Mouse (Mus musculus) liver, postnatal 0 days (tissue): ENCODE results near the gene Zeb2. TPM values are rescaled to one million over a fixed set of nuclear protein-coding genes. Genes with fewer than 3 reads are reported as not detected.

Source experiments
- ATAC-seq: fragments of 200-750 bp; cut with Nextera tagmentation; 2 replicates; pipeline ENCODE4 v1.8.0; 2017; ENCODE audit warnings: mild to moderate bottlenecking, moderate library complexity
- DNase-seq: peaks from one replicate; pipeline ENCODE4 v3.0.0-alpha.2; 2016
- H3K27ac ChIP-seq: fragments of 300-500 bp; sonication (generic); 2 replicates; pipeline ENCODE4 v1.5.1; 2014; ENCODE audit warnings: antibody characterized with exemption, moderate library complexity, mild to moderate bottlenecking, low read depth
- H3K27me3 ChIP-seq: fragments of 300-500 bp; sonication (generic); 2 replicates; pipeline ENCODE4 v1.6.1; 2014; ENCODE audit warnings: low read length, control low read depth, mixed read lengths; ENCODE audit not compliant: insufficient read depth
- H3K36me3 ChIP-seq: fragments of 300-500 bp; sonication (generic); replicated peaks from 2 replicates; pipeline ENCODE4 v1.6.1; 2014; ENCODE audit warnings: mild to moderate bottlenecking, control low read depth, low read length, moderate library complexity, mixed read lengths; ENCODE audit not compliant: insufficient read depth
- H3K4me1 ChIP-seq: fragments of 300-500 bp; sonication (generic); 2 replicates; pipeline ENCODE4 v1.6.1; 2014; ENCODE audit warnings: antibody characterized with exemption, mild to moderate bottlenecking, control low read depth; ENCODE audit not compliant: insufficient read depth
- H3K4me2 ChIP-seq: fragments of 300-500 bp; sonication (generic); 2 replicates; pipeline ENCODE4 v1.6.1; 2014; ENCODE audit warnings: low read depth, mild to moderate bottlenecking, low read length, moderate library complexity, mixed read lengths
- H3K4me3 ChIP-seq: fragments of 300-500 bp; sonication (generic); 2 replicates; pipeline ENCODE4 v1.5.1; 2014; ENCODE audit warnings: low read depth, low read length
- H3K9ac ChIP-seq: fragments of 300-500 bp; sonication (generic); replicated peaks from 2 replicates; pipeline ENCODE4 v1.6.1; 2014; ENCODE audit warnings: mild to moderate bottlenecking, moderate library complexity
- H3K9me3 ChIP-seq: fragments of 300-500 bp; sonication (generic); 2 replicates; pipeline ENCODE4 v1.6.1; 2016; ENCODE audit warnings: mild to moderate bottlenecking, control low read depth, low read length, mixed read lengths
- CTCF ChIP-seq: sonication (generic); IDR thresholded peaks from 2 replicates; pipeline ENCODE4 v1.5.1; 2016; ENCODE audit warnings: antibody characterized with exemption, low read depth
- EP300 ChIP-seq: IDR thresholded peaks from 2 replicates; pipeline ENCODE4 v1.6.1; 2016; ENCODE audit warnings: antibody characterized with exemption, low read depth, mild to moderate bottlenecking
- WGBS: fragments of 180-500 bp; shearing (Covaris S2); extraction: QIAGEN DNeasy Blood & Tissue Kit; methylation state at CpG from one replicate; pipeline ENCODE4 v1.1.7; 2014; ENCODE audit not compliant: insufficient replicate concordance; 5-methylcytosine and 5-hydroxymethylcytosine counted together
- polyA plus RNA-seq: library from polyadenylated mRNA; unstranded; fragments of >200 nt; fragmentation: Nextera tagmentation; extraction: Ambion mirVana; gene quantifications from 2 replicates; pipeline ENCODE4 v1.2.1, GENCODE M21; 2015

Gene Zeb2
- polyA plus RNA-seq, 1 experiment from 2014 or later: 8.8 TPM

GRCm38 (mm10) chr2:45110757-45111411 lies 6.3 kb downstream of the Zeb2 start:
- ATAC-seq: peak; percentile 9; the same call in 1 of the 2 replicates
- DNase-seq: peak; percentile 63
- TF ChIP-seq CTCF: no peak
- no peak for TF ChIP-seq EP300
- Histone ChIP-seq H3K36me3 (0 out of 2 replicates have a peak, but pooled peaks cover 4% of the 10 kb centered on the region), H3K4me1 (peaks cover 9% of the 10 kb centered on the region; the same call in 1 of the 2 replicates), H3K4me2 (peak overlapping the region; percentile 73), H3K9me3 (no peaks in the 10 kb centered on the region), H3K27me3 (peaks cover 14% of the 10 kb centered on the region; the same call in 1 of the 2 replicates), H3K9ac (peak overlapping the region; percentile 95), H3K27ac (peak overlapping the region; percentile 85), H3K4me3 (peak overlapping the region; percentile 86)
- WGBS: under 1% methylated on average over 20 of the region's 20 CpGs

DNA sequence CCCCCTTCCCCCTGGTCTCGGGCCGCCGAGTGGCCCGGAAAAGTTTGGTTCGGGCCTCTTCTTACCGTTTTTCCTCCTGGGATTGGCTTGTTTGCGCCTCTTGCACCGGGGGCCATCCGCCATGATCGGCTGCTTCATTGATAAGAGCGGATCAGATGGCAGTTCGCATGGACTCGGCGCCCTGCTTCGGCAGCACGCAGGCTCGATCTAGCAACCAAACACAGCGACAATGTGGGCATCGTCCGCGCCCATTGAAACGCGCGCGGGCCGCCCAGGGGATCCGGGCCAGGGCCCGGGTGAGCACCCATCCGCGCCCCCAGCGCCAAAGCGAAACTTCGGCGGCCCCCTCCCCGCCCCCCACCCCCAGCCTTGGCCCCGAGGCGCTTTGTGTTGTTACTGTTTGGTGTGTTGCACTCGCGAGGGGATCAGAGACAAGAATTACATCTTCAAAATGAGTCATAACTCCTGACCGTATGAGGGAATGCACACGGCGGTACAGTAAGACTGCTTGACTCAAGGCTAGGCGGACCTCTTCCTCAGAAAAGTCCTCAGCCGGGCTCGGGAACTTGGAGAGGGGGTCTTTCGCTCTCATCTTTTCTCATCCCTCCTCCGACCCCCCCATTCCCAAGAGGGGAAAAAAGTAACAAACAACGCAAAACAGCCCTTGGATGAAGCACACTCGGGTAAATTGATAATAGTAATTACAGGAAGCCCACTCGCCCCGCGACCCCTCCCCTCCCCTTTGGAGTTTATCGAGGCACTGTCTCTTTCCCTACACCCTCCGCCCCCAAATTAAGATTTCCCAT lies 7.0 kb downstream of the Zeb2 start:
- H3K4me1 ChIP-seq: peaks cover 4% of the 10 kb centered on the region
- H3K9ac ChIP-seq: peak overlapping the region; percentile 95
- ATAC-seq (peak; percentile 62), DNase-seq (peak; percentile 79)
- H3K27ac ChIP-seq: peak overlapping the region; percentile 85
- 0% methylated on average over 52 of the region's 54 CpGs for WGBS
- H3K4me3 ChIP-seq: peak overlapping the region; percentile 86
- TF ChIP-seq EP300 (no peak), CTCF (no peak)
- 0 out of 2 replicates have a peak, but pooled peaks cover 7% of the 10 kb centered on the region for H3K36me3 ChIP-seq
- H3K27me3 ChIP-seq: peaks cover 10% of the 10 kb centered on the region; the same call in 1 of the 2 replicates
- H3K9me3 ChIP-seq: no peaks in the 10 kb centered on the region
- H3K4me2 ChIP-seq: peak overlapping the region; percentile 73

GRCm38 (mm10) chr2:45109161-45109950 lies 7.8 kb downstream of the Zeb2 start:
- 1% methylated on average over 55 of the region's 74 CpGs for WGBS
- H3K4me1 ChIP-seq: peaks cover 4% of the 10 kb centered on the region
- peak; percentile 66 for DNase-seq

DNA sequence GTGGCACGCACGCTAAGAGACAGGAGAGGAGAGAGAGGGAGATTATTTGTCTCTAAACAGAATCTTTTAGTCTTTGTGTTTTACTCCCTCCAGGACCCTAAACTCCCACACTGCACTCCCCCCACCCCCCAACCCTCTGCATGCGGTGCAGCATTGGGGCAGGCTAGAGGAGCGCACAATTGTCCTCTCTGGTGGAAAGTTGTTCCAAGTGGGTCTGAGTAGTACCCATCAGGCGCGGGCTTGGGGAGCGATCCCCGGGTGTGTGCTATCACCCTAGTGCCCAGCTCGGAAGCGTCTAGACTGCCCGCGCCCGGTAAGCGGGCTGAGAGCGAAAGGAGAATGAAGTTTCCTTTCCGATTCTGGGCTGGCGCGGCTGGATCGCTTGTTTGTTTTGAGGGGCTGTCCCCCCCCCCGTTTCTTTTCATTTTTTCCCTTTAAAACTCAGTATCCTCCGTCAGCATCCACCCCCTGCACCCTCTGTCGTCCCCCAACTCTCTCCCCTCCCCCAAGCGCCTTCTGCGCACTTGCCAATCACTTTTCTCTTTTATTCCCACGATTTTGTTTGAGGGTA lies 8.6 kb downstream of the Zeb2 start:
- Histone ChIP-seq H3K4me2 (peak overlapping the region; percentile 73), H3K4me1 (peaks cover 4% of the 10 kb centered on the region), H3K36me3 (0 out of 2 replicates have a peak, but pooled peaks cover 7% of the 10 kb centered on the region), H3K27me3 (peaks cover 10% of the 10 kb centered on the region; the same call in 1 of the 2 replicates), H3K4me3 (peak overlapping the region; percentile 86), H3K9ac (peak overlapping the region; percentile 95), H3K9me3 (no peaks in the 10 kb centered on the region), H3K27ac (peak overlapping the region; percentile 85)
- no peak for TF ChIP-seq CTCF
- no peak for TF ChIP-seq EP300
- ATAC-seq (peak; percentile 22; the same call in 1 of the 2 replicates), DNase-seq (peak; percentile 60)
- 2% methylated on average over 20 of the region's 25 CpGs for WGBS

More at GRCm38 (mm10) chr2:45109161-45109950, 7.8 kb downstream of the Zeb2 start:
- Histone ChIP-seq H3K4me3 (peak overlapping the region; percentile 86), H3K27ac (peak overlapping the region; percentile 85), H3K36me3 (0 out of 2 replicates have a peak, but pooled peaks cover 7% of the 10 kb centered on the region), H3K4me2 (peak overlapping the region; percentile 73), H3K9ac (peak overlapping the region; percentile 95), H3K27me3 (peaks cover 10% of the 10 kb centered on the region; the same call in 1 of the 2 replicates), H3K9me3 (no peaks in the 10 kb centered on the region)
- ATAC-seq: peak; percentile 49
- no peak for TF ChIP-seq EP300
- no peak for TF ChIP-seq CTCF

- DNase-seq (no peak), ATAC-seq (no peak)
- 30% methylated on average over 2 of the region's 2 CpGs for WGBS
- TF ChIP-seq EP300 (no peak), CTCF (no peak)
- H3K36me3 ChIP-seq: 0 out of 2 replicates have a peak, but pooled peaks cover 7% of the 10 kb centered on the region
- H3K4me2 ChIP-seq: peak overlapping the region; percentile 73
- H3K4me3 ChIP-seq: peak overlapping the region; percentile 86
- H3K27ac ChIP-seq: peak overlapping the region; percentile 85; the same call in 1 of the 2 replicates
- no peaks in the 10 kb centered on the region for H3K9me3 ChIP-seq
- H3K27me3 ChIP-seq: peaks cover 10% of the 10 kb centered on the region; the same call in 1 of the 2 replicates
- H3K4me1 ChIP-seq: peaks cover 4% of the 10 kb centered on the region
- peak overlapping the region; percentile 34; the same call in 1 of the 2 replicates for H3K9ac ChIP-seq
Measured at GRCm38 (mm10) chr2:45107555-45107954, 9.6 kb downstream of the Zeb2 start.
